Mouse (Mus musculus) monocyte, adult 5-6 weeks (primary cell): ENCODE measurements around the gene Dxo. TPM values are rescaled to one million over a fixed set of nuclear protein-coding genes. Genes with fewer than 3 reads are reported as not detected.
"Not testable (repeated sequence)": the region's sequence is repeated elsewhere in the genome, so short reads cannot be mapped to it uniquely, and the experiment has no call there.

Source experiments
- ATAC-seq: fragments of 153-309, 156-312 bp; replicated peaks from 2 replicates; pipeline ENCODE4 v1.8.0; 2017; ENCODE audit warnings: mild to moderate bottlenecking; ENCODE audit not compliant: low TSS enrichment, insufficient number of reproducible peaks, severe bottlenecking, poor library complexity, low FRiP score
- total RNA-seq: library from RNA; stranded (forward); fragments of 200-1000, 200-491, 200-594 nt; gene quantifications from 3 replicates; pipeline ENCODE4 v1.2.3, GENCODE M21; 2017

Gene Dxo
- total RNA-seq: 13.2 to 57.9 TPM (median 29.1 TPM) in 3 replicates

DNA sequence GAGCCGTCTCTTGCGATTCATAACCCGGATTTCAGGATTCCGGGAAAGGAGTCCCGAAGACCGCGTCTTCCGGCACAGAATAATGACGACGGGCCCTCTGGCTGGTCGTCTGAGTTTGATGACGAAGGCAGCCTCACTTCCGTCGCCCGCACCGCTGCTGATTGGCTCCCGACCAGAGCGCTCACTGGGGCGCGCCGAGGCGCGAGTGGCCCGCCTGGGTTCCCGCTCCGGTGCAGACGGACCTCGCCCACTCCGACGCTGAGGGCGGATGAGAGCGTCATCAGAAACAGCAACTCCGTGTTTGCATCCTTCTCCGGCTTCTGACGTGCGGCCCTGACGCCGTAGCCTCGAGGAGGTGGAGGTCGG is at the start of gene Dxo, which contains the start of gene Stk19:
Gene Dxo, plus strand, starts transcription at position 164 of the 366 bp plus-strand sequence.
Gene Stk19, minus strand, starts transcription at position 90 of the 366 bp plus-strand sequence.
- peak; percentile 80 for ATAC-seq

DNA sequence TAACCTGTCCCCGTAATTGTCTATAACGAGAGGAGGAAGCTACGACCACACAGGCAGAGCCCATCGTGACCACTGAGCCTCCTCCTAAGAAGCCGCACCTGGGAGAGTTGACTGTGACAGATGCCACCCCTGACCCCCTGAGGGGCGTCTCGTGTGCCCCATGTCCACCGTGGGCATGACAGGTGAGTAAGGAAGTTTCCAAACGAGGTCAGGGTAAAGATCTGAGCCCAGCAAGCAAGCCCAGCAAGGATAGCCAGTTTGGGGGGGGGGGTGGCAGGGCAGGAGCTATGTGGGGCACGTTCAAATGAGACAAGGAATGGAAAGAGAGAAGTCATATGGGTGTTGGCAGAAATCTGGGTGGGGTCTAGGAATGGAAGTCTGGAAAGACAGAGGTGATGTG is 41.8 kb upstream of the Dxo start:
- no peak for ATAC-seq

DNA sequence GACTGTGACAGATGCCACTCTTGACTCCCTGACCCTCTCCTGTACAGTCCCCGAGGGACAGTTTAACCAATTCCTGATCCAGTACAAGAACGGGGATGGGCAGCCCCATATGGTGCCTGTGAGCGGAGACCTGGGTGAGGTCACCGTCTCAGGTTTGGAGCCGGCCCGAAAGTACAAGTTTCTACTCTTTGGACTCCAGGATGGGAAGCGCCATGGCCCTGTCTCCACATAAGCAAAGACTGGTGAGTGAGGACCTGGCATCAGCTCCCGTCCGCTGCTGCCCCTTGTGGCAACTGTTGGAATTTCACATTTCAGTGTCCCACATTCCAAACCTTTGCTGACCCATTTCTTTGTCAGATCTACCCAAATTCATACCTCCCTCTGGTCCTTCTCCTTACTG is 41.2 kb upstream of the Dxo start:
- ATAC-seq: 0 out of 2 replicates have a peak, but pooled peaks have one; percentile 51

DNA sequence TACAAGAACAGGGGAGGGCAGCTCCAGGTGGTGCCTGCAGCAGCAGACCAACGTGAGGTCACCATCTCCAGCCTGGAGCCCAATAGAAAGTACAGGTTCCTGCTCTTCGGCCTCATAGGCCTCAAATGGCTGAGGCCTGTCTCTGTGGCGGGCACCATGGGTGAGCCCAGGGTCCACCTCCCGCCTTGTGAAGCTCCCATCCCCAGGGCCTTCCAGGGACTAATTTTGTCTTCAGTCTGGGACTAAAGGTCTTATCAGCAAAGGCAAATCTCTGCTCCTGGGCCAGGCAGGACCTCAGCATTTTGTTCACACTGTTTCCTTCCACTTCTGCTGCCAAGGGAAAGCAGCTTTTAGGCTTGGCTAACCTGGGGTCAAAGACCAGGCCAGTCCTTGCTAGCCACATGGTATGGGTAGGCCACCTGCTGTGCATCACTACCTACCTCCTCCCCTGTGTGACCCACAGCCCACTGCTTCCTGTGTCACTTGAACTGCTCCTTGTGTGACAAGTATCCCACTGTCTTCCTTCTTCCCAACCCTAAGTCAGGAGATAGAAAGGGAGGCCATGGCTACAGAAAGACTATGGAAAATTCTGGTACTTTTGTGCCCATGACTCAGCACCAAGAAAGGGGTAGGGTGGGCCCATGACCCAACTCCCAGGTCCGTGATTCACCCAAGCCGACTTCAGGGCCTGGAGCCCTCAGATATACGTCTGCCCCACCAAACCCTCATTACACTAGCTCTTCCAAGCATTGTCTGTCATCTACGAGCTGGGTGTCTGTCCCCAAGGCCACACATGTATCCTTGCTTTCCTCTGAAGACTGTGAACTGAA is 40.3 kb upstream of the Dxo start:
- ATAC-seq: no peak

DNA sequence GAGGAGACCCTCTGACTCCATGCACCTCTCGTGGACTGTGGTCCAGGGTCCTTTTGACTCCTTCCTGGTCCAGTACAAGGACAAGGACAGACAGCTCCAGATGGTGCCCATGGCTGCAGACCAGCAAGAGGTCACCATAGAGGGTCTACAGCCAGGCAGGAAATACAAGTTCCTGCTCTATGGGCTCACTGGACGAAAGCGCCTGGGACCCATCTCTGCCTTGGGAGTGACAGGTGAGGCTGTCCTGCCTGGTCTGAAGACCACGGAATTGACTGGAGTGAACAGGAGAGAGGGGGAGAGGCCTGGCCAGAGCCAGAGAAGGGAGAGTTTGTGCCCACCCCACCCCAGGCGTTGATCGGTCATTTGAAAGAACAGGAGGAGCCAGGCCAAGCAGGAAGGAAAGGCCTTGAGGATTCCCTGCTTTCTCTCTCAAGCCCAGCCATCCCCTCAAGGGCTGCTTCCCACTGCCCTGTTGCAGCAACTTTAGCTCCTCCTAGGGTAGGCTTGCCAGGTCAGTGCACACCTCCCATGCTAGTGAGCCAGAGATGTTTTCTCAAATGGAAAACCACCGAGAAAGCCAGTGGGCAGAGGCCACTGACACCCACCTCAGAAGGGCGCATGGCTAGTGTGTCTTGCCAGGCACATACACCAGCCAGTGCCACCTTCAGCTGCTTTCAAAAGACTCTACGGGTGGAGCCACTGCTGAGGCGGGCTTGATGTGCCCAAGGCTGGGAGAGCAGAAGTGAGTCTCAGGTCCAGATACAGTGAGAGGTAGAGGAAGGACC is 39.4 kb upstream of the Dxo start:
- ATAC-seq: not testable (repeated sequence)

DNA sequence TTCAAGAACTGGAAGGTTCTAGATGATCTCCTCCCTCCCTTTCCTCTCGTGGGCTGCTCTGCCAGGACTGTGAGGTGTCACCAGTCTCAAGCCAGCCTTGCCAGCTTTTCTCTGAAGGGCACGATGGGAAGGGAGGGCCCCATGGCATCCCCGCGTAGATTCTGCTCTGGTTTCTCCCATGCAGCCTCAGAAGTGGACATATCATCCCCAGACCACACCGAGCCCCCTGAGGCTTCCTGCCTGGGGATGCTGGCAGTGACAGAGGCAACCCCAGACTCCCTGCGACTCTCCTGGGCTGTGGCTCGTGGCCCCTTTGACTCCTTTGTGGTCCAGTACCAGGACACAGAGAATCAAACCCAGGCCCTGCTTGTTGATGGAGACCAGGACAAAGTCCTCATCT is 38.7 kb upstream of the Dxo start:
- not testable (repeated sequence) for ATAC-seq

DNA sequence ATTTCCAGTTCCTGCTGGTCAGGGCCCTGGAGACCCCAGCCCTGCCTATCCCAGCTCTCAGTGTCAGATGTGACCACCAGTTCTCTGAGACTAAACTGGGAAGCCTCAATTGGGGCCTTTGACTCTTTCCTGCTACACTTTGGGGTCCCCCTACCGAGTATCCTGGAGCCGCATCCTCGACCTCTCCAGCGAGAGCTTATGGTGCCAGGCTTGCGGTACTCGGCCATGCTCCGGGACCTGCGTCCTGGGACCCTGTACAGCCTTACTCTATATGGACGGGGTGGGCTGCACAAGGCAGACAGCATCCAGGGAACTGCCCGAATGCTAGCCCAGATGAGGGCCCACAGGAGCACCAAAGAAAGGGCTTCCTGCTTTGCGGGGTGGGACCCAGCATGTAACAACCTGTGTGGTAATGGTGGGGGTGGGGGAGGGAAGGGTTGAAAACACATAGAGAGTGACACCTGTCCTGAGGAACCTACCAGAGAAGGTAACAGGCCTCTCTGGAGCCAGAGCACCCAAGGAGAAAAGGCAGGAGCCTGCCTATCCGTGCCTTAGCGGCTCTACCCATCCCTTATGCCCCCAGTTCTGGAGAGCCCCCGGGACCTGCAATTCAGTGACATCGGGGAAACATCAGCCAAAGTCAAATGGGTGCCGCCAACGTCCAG is 37.8 kb upstream of the Dxo start:
- no peak for ATAC-seq

DNA sequence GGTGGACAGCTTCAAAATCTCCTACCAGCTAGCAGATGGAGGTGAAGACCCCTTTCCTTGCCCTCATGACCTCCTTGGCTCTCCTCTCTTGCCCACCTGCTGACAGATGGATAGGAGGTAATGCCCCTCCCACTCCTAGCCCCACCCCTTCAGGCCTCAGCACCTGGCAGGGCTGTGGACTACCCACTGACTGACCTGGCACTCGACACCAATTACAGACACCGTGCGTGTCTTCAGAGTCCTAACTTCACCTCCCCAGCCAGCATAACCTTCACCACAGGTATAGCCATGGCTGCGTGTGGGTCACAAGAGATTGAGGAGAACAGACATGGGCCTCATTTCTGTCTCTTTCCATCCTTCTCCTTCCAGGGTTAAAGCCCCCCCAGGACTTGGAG is 37.3 kb upstream of the Dxo start:
- no peak for ATAC-seq

DNA sequence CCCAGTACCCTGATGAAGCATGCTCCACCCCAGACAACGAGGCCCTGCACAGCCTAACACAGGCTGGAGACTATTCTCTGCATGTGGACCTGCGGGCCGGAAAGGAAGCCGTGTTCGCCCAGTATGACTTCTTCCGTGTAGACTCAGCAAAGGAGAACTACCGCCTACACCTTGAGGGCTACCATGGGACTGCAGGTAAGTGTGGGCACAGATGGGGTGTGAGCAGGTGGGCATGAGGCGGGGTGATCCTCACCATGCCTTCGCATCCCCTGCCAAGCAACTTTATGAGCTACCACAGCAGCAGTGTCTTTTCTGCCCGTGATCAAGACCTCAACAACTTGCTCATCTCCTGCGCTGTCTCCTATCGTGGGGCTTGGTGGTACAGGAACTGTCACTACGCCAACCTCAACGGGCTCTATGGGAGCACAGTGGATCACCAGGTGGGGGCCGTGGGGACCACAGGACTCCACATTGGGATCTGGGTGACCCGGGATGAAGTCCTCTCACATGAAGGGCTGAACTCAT is 36.0 kb upstream of the Dxo start:
- ATAC-seq: not testable (repeated sequence)

DNA sequence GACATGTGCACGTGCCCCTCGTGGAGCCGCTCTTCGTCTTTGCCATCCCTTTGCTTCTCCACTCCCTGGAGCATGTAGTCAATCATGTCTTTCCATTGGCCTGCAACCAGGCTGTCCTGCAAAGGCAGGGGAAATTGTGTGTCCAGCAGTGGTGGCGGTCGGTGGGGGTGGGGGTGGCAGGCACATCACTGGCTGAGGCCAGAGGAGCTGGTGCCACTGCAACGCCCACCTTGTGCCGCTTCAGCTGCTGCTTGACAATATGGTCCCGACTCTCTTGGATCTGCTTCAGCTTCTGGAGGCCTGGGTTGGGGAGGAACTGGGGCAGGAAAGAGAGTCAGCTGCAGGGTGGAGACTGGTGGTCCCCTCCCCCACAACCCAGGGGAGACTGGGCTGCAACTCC is 34.1 kb upstream of the Dxo start:
- ATAC-seq: not testable (repeated sequence)

DNA sequence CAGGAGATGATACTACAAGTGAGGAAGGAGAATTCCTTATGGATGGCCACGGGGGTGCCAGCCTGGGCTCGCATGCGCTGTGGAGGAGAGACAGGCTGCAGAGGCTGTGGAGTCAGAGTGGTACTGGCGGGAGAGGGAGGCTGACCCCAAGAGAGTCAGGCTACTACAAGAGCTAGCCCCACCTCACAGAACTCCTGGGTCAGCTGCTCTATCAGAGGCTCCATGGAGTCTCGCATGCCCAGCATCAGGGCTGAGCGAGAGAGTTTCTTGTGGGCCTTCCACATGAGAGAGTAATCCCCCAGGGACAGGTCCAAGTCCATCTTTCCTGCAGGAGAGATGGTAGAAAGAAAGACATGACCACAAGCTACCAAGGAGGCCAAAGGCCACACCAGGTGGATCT is 33.5 kb upstream of the Dxo start:
- ATAC-seq: not testable (repeated sequence)

DNA sequence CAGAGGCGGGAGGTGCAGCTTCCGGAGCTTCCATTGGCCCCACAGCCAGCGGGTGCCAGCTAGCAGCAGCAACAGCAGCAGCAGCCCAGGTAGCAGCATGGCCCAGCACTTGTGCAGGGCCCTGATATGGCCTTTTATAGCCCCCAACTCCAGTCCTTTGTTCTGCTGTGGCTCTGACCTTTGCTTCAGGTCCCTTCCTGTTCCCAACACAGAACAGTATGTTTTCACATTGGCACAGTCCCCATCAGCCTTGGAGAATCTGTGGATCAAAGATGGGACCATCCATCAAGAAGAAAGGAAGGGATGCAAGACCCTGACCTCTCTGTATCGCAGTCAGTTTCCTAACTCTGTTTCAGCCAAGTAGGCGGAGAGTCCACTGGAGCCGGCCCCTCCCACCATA is 32.5 kb upstream of the Dxo start, which contains the start of gene Cyp21a1:
Gene Cyp21a1, minus strand, starts transcription at position 261 of the 400 bp plus-strand sequence.
- ATAC-seq: not testable (repeated sequence)

DNA sequence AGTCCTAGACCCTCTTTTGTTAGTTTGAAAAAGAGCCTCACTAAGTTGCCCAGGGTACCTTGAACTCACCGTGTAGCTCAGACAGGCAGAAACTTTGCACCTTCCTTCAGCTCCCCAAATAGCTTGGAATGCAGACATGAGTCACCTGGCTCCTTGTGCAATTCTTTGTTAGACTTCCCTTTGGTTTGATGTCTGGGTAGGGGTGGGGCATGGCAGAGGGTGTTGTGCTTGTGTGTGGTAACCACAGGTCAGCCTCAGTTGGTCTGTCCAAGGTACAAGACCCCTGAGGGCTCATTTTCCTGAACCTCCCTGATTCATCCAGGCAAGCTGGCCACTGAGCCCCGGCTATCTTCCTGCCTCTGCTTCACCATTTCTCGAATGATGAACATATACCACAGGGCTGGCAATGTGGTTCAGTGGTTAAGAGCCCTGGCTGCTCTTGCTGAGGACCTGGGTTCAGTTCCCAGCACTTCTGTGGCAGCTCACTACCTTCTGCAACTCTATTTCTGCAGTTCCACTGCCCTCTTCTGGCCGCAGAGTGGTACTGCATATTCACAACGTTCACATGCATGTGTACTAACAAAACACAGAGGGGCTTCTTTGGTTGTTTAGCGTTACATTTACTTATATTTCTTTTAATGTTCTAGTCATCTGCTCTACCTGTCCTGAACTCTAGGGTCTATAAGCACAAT is 31.8 kb upstream of the Dxo start:
- ATAC-seq: no peak

DNA sequence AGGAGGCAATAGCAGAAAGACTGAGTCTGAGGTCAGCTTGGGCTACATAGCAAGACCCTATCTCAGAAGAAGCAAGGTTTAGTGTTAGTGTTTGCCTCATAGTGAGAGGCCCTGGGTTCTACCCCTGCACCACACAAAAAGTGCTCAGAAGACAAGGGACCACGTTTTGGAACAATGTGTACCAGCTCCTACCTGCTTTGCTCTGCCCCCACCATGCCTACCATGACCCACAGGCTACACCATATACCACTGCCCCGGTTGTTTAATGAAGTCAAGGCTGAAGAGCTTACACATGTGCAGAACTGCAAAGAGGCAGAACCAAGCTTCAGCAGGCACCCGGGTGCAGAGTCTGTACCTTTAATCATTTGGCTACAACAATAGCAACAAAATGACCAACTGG is 29.6 kb upstream of the Dxo start:
- no peak for ATAC-seq

DNA sequence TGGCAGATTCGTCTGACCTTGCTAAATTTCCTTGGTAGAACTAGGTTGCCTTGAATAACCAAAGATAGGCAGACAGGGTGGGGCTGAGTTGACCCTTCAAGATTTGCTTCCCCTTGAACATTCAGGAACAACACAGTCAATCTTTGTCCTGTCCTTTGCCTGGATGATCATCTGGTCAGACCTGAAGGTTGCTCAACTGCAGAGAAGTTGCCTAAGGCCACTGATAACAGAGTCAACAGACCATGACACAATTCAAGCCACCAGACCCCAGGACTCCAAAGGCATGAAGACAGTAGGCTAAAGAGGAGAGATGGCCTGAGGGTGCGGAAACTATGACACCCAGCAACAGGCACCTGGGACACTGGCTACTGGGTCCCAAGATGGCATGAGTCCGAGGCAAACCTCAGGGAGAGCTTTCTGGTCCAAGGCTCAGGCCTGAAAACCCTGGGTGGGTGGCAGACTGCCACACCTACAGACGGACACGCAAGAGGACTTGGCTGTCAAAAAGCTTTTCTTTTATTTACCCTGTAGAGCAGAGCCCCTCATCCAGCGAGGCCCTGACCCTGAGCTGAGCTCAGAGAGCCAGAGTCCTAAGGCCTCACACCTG is 28.1 kb upstream of the Dxo start:
- no peak for ATAC-seq

DNA sequence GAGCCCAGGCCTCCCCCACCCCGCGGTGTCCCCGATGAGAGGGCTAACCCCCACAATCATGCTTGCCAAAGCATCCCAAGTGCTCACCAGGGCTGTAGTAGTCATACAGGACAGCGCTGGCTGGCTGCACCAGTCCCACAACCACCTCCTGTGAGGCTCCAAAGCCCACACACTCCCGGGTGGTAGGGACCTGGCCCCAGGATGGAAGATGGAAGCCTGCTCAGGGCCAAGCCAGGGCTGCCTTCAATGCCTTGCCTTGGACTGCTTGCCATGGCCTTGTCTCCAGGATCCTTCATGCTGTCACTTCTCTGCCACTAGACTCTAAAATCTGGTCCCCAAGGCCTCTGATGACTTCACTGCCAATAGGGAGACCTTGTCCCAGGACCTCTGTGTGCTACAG is 26.4 kb upstream of the Dxo start:
- ATAC-seq: not testable (repeated sequence)

DNA sequence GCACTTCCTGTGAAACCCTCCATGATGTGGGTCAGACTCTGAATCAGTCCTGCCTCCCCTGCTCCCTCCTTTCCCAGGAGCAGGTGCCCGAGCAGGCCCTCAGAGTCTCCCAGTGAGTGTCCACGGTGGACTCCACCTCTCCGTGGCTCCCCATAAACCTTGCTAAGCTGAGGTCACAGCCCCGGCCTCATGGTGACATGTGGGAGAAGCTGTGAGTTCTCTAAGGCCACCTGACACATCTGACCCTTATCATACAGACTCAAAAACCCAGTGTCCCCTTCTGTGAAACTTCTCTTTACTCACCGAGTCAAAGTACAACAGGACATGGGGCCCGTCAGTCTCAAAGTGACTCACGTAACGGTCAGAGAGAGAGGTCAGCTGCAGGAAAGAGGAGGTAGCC is 26.0 kb upstream of the Dxo start:
- ATAC-seq: not testable (repeated sequence)

DNA sequence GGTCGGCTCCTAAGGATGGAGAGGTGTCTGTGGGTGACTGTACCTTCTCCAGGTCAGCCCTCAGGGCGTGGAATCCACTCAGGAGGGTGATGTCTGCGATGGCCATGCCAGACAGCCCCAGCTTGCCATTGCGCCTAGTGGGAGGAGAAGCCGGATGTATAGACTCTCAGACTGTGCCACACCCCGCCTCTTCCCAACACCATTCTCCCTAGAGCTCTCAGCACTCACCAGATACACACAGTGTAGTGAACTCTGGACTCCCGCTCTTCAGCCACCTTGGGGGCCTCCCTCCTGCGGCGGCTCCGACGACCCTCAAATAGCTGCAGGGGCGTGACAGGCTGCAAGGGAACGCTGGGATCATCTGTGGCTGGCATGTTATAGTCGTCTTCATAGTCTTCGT is 25.5 kb upstream of the Dxo start:
- ATAC-seq: no peak
